Mouse (Mus musculus) neural tube, embryonic 15.5 days (tissue): ENCODE measurements at regions not wholly inside any gene's neighbourhood (a gene's known extent, or its start where the extent isn't known, plus 50 kb on each side); places are given as distances from the start of the nearest gene placed in this dataset.

ENCODE experiments used
- ATAC-seq: fragments of 200-750 bp; cut with Nextera tagmentation; 2 replicates; pipeline ENCODE4 v1.8.0; 2017; ENCODE audit warnings: mild to moderate bottlenecking, moderate TSS enrichment, moderate library complexity; ENCODE audit not compliant: low FRiP score
- H3K27ac ChIP-seq: fragments of 300-500 bp; sonication (generic); replicated peaks from 2 replicates; pipeline ENCODE4 v1.5.1; 2015; ENCODE audit warnings: mild to moderate bottlenecking, inconsistent platforms
- H3K27me3 ChIP-seq: fragments of 300-500 bp; sonication (generic); replicated peaks from 2 replicates; pipeline ENCODE4 v1.6.1; 2015; ENCODE audit warnings: inconsistent platforms
- H3K36me3 ChIP-seq: fragments of 300-500 bp; sonication (generic); 2 replicates; pipeline ENCODE4 v1.6.1; 2015; ENCODE audit warnings: inconsistent platforms
- H3K4me1 ChIP-seq: fragments of 300-500 bp; sonication (generic); 2 replicates; pipeline ENCODE4 v1.6.1; 2015; ENCODE audit warnings: inconsistent platforms
- H3K4me2 ChIP-seq: fragments of 300-500 bp; sonication (generic); 2 replicates; pipeline ENCODE4 v1.6.1; 2015; ENCODE audit warnings: inconsistent platforms, mild to moderate bottlenecking, moderate library complexity
- H3K4me3 ChIP-seq: fragments of 300-500 bp; sonication (generic); replicated peaks from 2 replicates; pipeline ENCODE4 v1.5.1; 2015; ENCODE audit warnings: mild to moderate bottlenecking, inconsistent platforms
- H3K9ac ChIP-seq: fragments of 300-500 bp; sonication (generic); replicated peaks from 2 replicates; pipeline ENCODE4 v1.6.1; 2015; ENCODE audit warnings: mild to moderate bottlenecking, inconsistent platforms
- H3K9me3 ChIP-seq: fragments of 300-500 bp; sonication (generic); replicated peaks from 2 replicates; pipeline ENCODE4 v1.6.1; 2016; ENCODE audit warnings: inconsistent platforms
- WGBS: fragments of 180-500 bp; shearing (Covaris S2); methylation state at CpG from one replicate; pipeline ENCODE4 v1.1.7; 2015; ENCODE audit warnings: mixed read lengths; 5-methylcytosine and 5-hydroxymethylcytosine counted together

DNA sequence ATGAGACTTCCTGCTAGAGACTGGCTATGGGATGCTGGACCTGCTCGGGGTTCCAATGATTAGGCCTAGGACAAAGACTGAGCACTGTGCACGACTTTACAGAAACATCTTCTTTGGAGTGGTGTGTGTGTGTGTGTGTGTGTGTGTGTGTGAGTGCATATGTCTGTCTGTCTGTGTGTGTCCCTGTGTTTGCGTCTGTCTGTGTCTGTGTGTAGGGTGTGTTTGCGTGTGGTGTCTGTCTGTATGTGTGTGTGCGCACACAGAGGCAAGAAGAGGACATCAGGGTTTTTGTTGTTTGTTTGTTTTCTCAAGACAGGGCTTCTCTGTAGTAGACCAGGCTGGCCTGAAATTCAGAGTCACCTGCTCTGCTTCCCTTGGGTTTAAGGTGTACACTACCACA lies 51.9 kb upstream of the Slco4a1 start:
- Histone ChIP-seq H3K36me3 (no peaks in the 10 kb centered on the region), H3K27ac (no peak overlapping the region), H3K9me3 (no peaks in the 10 kb centered on the region), H3K4me1 (no peaks in the 10 kb centered on the region), H3K9ac (no peak overlapping the region), H3K27me3 (no peaks in the 10 kb centered on the region), H3K4me2 (no peak overlapping the region), H3K4me3 (no peak overlapping the region)
- no peak for ATAC-seq
- 88% methylated on average over 5 of the region's 5 CpGs for WGBS

DNA sequence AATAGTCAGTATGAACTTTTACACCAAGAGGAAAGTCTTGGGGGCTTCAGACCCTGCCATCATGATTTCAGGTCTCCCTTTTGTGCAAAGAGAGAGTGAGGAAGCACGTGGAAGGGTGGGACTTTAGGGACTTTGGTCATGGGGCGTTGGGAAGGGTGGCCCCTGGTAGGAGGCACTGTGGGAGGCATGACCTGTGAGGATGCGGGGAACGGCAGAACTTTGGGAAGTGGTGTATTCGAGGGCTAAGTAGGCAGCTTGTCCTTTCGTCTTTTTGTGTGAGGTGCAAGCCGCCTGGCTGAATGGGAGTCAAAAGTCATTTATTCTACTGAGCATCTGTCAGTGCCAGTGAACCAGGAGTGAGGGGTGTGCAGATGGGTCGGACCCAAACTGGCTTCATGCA lies 52.4 kb upstream of the Slco4a1 start:
- ATAC-seq = no peak
- H3K9me3 ChIP-seq = no peaks in the 10 kb centered on the region
- no peak overlapping the region for H3K4me2 ChIP-seq
- no peak overlapping the region for H3K4me3 ChIP-seq
- no peak overlapping the region for H3K9ac ChIP-seq
- WGBS = 69% methylated on average over 8 of the region's 8 CpGs
- H3K27ac ChIP-seq = no peak overlapping the region
- no peaks in the 10 kb centered on the region for H3K27me3 ChIP-seq
- no peaks in the 10 kb centered on the region for H3K4me1 ChIP-seq
- H3K36me3 ChIP-seq = no peaks in the 10 kb centered on the region

DNA sequence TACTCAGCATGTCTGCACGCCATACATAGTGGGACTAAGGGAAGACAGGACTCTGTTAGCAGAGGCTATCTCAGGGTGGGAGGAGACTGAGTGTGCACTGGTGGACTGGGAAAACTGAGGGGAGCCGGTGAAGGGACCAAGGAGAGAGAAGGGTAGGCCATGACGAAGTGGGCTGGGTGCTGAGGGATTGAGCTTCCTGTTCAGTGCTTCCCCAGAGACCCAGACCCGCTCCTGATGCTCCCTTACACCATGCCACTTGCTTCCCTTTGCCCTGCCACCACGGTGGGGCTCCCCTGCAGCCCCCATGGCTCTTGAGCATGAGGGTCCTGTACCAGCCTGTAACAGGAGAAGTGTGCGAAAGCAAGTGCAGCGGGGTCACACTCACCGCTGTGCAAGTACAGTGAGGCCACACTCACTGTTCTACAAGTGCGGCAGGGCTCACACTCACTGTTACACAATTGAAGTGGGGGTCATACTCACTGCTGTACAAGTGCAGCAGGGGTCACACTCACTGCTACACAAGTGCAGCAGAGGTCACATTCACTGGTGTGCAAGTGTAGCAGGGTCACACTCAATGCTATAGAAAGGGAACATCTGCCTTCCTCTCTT lies 53.1 kb upstream of the Slco4a1 start:
- Histone ChIP-seq H3K27me3 (no peaks in the 10 kb centered on the region), H3K9me3 (no peaks in the 10 kb centered on the region), H3K4me1 (no peaks in the 10 kb centered on the region), H3K27ac (no peak overlapping the region), H3K4me3 (no peak overlapping the region), H3K36me3 (no peaks in the 10 kb centered on the region), H3K9ac (no peak overlapping the region), H3K4me2 (no peak overlapping the region)
- WGBS = 85% methylated on average over 9 of the region's 9 CpGs
- ATAC-seq = no peak

DNA sequence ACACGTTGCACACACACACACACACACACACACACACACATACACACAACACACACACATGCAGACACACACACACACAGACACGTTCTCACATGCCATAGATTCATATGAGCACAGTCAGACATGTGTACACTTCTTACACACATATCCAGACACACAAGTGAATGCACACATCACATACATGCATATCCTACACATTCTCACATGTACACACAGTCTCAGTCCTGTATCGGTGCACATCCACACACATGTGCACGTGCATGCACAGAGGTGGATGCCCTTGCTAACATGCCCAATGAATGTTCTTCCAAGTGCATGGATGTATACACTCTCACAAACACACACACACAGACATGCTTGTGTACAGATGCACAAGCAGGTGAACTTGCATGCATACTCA lies 53.6 kb upstream of the Slco4a1 start:
- H3K27me3 ChIP-seq = no peaks in the 10 kb centered on the region
- no peak overlapping the region for H3K4me3 ChIP-seq
- H3K27ac ChIP-seq = no peak overlapping the region
- H3K4me1 ChIP-seq = no peaks in the 10 kb centered on the region
- no peaks in the 10 kb centered on the region for H3K9me3 ChIP-seq
- no peaks in the 10 kb centered on the region for H3K36me3 ChIP-seq
- H3K9ac ChIP-seq = no peak overlapping the region
- H3K4me2 ChIP-seq = no peak overlapping the region
- WGBS = 90% methylated on average over 4 of the region's 4 CpGs
- no peak for ATAC-seq

DNA sequence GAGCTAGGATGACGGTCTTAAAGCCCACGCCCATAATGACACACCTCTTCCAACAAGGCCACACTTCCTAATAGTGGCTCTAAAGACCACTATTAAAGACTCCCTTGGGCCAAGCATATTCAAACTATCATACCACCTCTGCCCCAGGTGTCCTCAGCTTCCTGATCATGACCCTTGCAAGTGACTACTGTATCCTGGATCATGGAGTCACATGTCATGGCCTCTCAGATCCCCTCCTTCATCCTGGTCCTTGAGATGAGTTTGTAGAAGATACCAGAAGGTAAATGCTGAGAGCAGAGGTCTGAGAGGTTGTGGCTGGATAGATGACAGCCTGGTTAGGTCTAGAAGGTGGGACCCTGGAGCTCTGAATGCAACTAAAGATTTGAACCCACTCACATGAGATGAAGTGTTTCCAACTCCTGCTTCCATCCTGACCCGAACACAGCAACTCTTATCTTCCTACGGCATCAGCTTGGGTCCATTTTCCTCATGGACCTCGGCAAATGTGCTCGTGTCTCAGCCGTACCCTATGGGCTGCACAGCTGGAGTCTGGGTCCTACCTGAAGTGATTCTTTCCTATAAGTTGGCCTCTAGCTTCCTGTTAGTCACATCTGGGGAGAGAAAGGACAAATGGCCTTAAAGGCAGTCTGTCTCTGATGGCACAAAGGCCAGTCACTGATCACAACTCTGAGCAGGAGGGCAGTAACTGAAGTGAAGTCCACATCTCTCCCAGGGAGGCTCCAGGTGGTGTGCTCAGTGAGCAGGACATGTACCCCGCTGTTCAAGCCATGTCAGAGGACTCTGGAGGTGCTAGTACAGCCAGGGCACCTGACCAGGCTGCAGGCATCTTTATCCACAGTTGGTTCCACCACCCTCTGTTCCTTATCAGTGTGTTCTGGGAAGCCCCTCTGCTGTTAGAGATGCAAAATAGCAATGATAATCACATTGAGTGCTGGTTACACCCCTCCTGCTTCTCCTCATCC lies 54.3 kb upstream of the Slco4a1 start:
- no peaks in the 10 kb centered on the region for H3K36me3 ChIP-seq
- H3K27me3 ChIP-seq = no peaks in the 10 kb centered on the region
- WGBS = 84% methylated on average over 8 of the region's 8 CpGs
- no peak overlapping the region for H3K4me3 ChIP-seq
- H3K9me3 ChIP-seq = no peaks in the 10 kb centered on the region
- no peak overlapping the region for H3K9ac ChIP-seq
- no peak overlapping the region for H3K4me2 ChIP-seq
- H3K4me1 ChIP-seq = no peaks in the 10 kb centered on the region
- ATAC-seq = no peak
- no peak overlapping the region for H3K27ac ChIP-seq

DNA sequence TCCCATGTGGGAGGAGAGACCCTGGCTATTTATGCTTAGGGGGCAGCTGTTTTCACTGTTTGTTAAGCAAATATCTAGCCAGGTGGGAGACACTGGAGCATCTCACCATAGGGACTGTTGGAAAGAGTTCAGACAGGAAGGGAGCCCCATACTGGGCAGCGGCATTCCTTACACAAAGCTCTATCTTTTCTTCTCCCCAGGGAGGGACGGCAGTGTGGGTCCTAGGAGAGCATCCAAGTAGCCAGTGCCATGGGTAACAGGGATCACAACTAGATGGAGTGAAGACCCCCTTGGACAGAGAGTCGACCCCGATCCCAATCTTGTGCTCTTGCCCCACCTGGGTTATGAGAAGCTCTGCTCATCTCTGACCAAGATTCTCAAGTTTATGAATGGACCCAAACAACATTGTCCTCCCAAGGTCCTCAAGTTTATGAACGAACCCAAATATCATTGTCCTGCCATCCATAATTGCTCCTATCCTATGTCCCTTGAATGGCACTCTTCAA lies 55.5 kb upstream of the Slco4a1 start:
- Histone ChIP-seq H3K4me1 (no peaks in the 10 kb centered on the region), H3K9me3 (no peaks in the 10 kb centered on the region), H3K27ac (no peak overlapping the region), H3K27me3 (no peaks in the 10 kb centered on the region), H3K4me2 (no peak overlapping the region), H3K4me3 (no peak overlapping the region), H3K9ac (no peak overlapping the region), H3K36me3 (no peaks in the 10 kb centered on the region)
- 92% methylated on average over 5 of the region's 5 CpGs for WGBS
- no peak for ATAC-seq

DNA sequence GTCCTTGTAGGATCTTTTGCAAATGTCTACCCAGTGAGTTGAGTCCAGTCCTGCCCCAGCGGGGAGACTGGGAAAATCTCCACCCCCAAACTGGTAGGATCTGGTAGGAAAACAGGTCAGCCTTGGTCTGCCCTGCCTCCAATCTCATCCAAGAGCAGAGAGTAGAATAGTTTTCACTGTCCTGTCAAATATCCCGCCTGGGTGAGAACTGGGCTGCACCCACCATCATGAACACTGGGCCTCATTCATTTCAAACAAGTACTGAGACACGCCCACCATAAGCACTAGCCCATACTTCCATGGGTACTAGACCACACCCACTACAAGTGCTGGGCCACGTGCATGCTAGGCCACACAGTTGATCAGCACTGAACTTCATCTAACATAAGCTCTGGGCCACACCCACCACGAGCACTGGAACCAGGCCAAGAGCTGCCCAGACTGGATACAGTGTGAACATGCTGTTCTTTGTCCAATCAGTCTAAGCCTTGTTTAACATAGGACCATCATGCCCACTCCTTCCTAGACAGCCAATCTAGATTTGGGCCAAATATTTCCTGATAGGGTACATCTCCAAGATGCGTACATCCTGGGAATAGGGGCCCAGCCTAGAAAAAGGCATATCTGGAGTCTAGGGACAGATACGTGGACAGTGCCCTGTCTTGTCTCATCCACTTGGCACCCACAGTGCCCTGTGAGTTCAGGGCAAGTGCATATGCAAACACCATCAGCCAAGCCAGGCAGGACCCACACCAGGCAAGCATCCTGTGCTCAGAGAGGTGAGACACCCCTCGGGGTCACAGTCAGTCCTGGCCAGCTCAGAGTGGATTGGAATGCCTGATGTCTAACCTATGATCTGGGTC lies 56.2 kb upstream of the Slco4a1 start:
- WGBS = 73% methylated on average over 8 of the region's 8 CpGs
- Histone ChIP-seq H3K36me3 (no peaks in the 10 kb centered on the region), H3K27ac (no peak overlapping the region), H3K27me3 (no peaks in the 10 kb centered on the region), H3K9ac (no peak overlapping the region), H3K9me3 (no peaks in the 10 kb centered on the region), H3K4me3 (no peak overlapping the region), H3K4me1 (no peaks in the 10 kb centered on the region), H3K4me2 (no peak overlapping the region)
- ATAC-seq = no peak

DNA sequence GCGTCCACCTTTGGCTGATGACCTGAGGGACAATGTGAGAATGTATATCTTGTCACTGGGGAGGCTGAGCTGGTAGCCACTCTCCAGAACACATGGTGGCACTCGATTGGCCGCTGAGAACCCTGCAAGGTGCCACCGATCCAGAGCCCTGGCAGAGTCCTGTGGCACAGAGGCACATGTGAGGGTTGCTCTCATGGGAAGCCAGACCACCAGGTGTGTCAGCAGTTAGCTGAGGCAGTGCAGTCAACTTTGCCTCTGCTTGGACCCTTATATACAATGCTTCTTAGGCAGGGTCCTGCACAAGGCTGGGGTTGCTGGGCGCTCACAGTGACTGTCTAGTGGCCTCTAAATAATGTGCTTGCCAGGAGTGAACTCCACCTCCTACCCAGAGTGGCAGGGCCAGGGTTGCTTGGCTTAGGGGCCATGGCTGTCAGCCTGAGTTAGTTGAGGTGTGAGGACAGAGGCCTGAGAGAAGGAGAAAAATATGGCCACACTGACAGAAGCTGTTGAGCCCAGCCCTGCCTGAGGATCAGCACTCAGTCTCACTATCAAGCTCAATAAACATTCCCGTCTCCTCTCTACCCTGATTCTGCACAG lies 57.1 kb upstream of the Slco4a1 start:
- Histone ChIP-seq H3K27me3 (no peaks in the 10 kb centered on the region), H3K4me2 (no peak overlapping the region), H3K9me3 (no peaks in the 10 kb centered on the region), H3K4me3 (no peak overlapping the region), H3K27ac (no peak overlapping the region), H3K4me1 (no peaks in the 10 kb centered on the region), H3K9ac (no peak overlapping the region), H3K36me3 (no peaks in the 10 kb centered on the region)
- ATAC-seq = no peak
- 86% methylated on average over 6 of the region's 6 CpGs for WGBS

DNA sequence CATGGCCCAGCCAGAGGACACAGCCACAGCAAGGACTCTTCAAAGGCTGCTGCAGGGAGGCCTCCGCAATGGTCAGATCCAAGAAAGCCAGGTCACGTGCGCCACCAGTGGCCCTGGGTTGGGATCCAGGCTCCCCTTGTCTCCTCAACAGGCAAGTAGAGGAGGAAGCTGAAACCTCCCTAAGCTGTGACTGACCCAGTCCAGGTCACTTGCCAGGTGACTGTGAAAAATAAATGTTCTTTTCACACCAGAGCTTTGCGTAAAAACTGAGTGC lies 57.6 kb upstream of the Slco4a1 start:
- no peak overlapping the region for H3K4me3 ChIP-seq
- no peaks in the 10 kb centered on the region for H3K36me3 ChIP-seq
- no peaks in the 10 kb centered on the region for H3K27me3 ChIP-seq
- no peaks in the 10 kb centered on the region for H3K9me3 ChIP-seq
- no peak overlapping the region for H3K27ac ChIP-seq
- 89% methylated on average over 4 of the region's 4 CpGs for WGBS
- H3K4me1 ChIP-seq = no peaks in the 10 kb centered on the region
- H3K4me2 ChIP-seq = no peak overlapping the region
- H3K9ac ChIP-seq = no peak overlapping the region
- ATAC-seq = no peak

DNA sequence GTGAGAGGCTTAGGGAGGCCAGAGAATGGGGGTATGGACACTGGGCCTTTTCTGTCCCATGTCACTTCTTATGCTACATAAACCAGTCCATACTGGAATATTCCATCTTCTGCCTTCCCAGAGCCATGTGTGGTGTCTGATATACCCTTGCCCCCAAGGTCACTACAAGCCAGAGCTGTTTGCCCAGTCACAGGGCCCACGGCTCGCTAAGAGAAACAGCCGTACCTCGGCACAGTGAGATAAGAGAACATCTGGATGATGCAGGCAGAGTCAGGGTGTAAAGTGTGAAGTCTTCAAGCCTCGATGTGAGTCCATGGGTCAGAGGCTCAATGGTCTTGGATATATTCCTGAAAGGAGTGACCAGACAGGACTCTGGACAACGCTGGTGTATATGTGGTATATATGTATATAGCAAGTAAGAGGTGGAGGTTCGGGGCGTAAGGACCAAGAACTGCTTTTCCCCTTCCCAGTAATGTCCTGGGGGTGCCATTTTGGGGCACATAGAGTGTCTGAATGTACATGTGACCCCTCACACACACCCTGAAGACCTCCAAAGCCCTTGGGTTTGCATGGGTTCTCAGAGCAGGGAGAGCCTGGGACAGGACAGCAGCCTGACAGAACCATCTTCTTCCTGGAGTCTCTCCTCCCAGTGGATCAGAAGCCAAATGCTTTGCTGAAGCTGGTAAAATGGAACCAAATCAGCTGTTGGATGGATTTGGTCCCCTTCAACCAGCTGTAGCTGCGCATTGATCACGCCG lies 58.1 kb upstream of the Slco4a1 start:
- no peaks in the 10 kb centered on the region for H3K9me3 ChIP-seq
- ATAC-seq = no peak
- no peak overlapping the region for H3K4me2 ChIP-seq
- no peak overlapping the region for H3K4me3 ChIP-seq
- no peaks in the 10 kb centered on the region for H3K27me3 ChIP-seq
- no peak overlapping the region for H3K27ac ChIP-seq
- no peaks in the 10 kb centered on the region for H3K4me1 ChIP-seq
- 89% methylated on average over 11 of the region's 11 CpGs for WGBS
- no peaks in the 10 kb centered on the region for H3K36me3 ChIP-seq
- H3K9ac ChIP-seq = no peak overlapping the region
